Mouse (Mus musculus): ENCODE results near the gene Gpr37l1.

Gpr37l1 gene

GRCm38 (mm10) chr1:135147702-135148058, 19.8 kb downstream of the Gpr37l1 start:
- no peak for DNase-seq (ENCODE audit: low read depth)

- DNase-seq (ENCODE audit: low read depth): no peak
Observed at GRCm38 (mm10) chr1:135146946-135147701, 20.4 kb downstream of the Gpr37l1 start.

- no peak for DNase-seq (ENCODE audit: low read depth)
Observed at GRCm38 (mm10) chr1:135146077-135146945, 21.2 kb downstream of the Gpr37l1 start, which contains the start of gene Arl8a. Gene Arl8a (plus strand): TSS chr1:135146824.

GRCm38 (mm10) chr1:135143940-135144339, 23.5 kb downstream of the Gpr37l1 start:
- no peak for DNase-seq (ENCODE audit: low read depth)

- DNase-seq (ENCODE audit: low read depth): no peak
Observed at GRCm38 (mm10) chr1:135142452-135142851, 25.0 kb downstream of the Gpr37l1 start.

- DNase-seq (ENCODE audit: low read depth): no peak
Observed at GRCm38 (mm10) chr1:135139906-135140305, 27.6 kb downstream of the Gpr37l1 start.

GRCm38 (mm10) chr1:135136500-135136899, 31.0 kb downstream of the Gpr37l1 start:
- peak; percentile 72 for DNase-seq (ENCODE audit: low read depth)

- DNase-seq (ENCODE audit: low read depth): no peak
Observed at GRCm38 (mm10) chr1:135135111-135135787, 32.2 kb downstream of the Gpr37l1 start.

- no peak for DNase-seq (ENCODE audit: low read depth)
Observed at GRCm38 (mm10) chr1:135133678-135134435, 33.6 kb downstream of the Gpr37l1 start.

- no peak for DNase-seq (ENCODE audit: low read depth)
Observed at GRCm38 (mm10) chr1:135132893-135133369, 34.5 kb downstream of the Gpr37l1 start.

GRCm38 (mm10) chr1:135132473-135132872, 35.0 kb downstream of the Gpr37l1 start, which contains the start of gene Ptpn7:
Gene Ptpn7 (plus strand): TSS chr1:135132700.
- DNase-seq (ENCODE audit: low read depth): no peak

- DNase-seq (ENCODE audit: low read depth): no peak
Observed at GRCm38 (mm10) chr1:135131560-135131959, 35.9 kb downstream of the Gpr37l1 start.

- DNase-seq (ENCODE audit: low read depth): no peak
Observed at GRCm38 (mm10) chr1:135131034-135131433, 36.4 kb downstream of the Gpr37l1 start.

- no peak for DNase-seq (ENCODE audit: low read depth)
Observed at GRCm38 (mm10) chr1:135130376-135131018, 37.0 kb downstream of the Gpr37l1 start.

GRCm38 (mm10) chr1:135129543-135130183, 37.8 kb downstream of the Gpr37l1 start:
- no peak for DNase-seq (ENCODE audit: low read depth)

- no peak for DNase-seq (ENCODE audit: low read depth)
Observed at GRCm38 (mm10) chr1:135128986-135129385, 38.5 kb downstream of the Gpr37l1 start.

GRCm38 (mm10) chr1:135128011-135128441, 39.5 kb downstream of the Gpr37l1 start:
- DNase-seq (ENCODE audit: low read depth): peak; percentile 77

GRCm38 (mm10) chr1:135126443-135127027, 40.9 kb downstream of the Gpr37l1 start:
- DNase-seq (ENCODE audit: low read depth): no peak

- no peak for DNase-seq (ENCODE audit: low read depth)
Observed at GRCm38 (mm10) chr1:135125990-135126389, 41.5 kb downstream of the Gpr37l1 start.
